Mouse (Mus musculus) spleen, adult 2 months (tissue): ENCODE measurements around the gene Cpsf2.

Source experiments
- CTCF ChIP-seq: fragments of 200-500 bp; IDR thresholded peaks from 2 replicates; pipeline ENCODE4 v1.5.1; 2011; ENCODE audit warnings: mild to moderate bottlenecking, inconsistent platforms; ENCODE audit not compliant: insufficient read depth, insufficient read length, insufficient replicate concordance; ENCODE audit errors: extremely low read depth
- POLR2A ChIP-seq: fragments of 200-500 bp; IDR thresholded peaks from 2 replicates; pipeline ENCODE4 v1.6.1; 2011; ENCODE audit warnings: low read depth, low read length, inconsistent platforms

- TF ChIP-seq CTCF (no peak), POLR2A (no peak)
Observed at GRCm38 (mm10) chr12:101974571-101974970, 1.2 kb upstream of the Cpsf2 start.
